Mouse (Mus musculus) 3134 (cell line): ENCODE data around the gene C1qtnf1.

ENCODE experiments used
- DNase-seq: peaks from one replicate; pipeline ENCODE4 v3.0.0-alpha.2; 2011; ENCODE audit warnings: low spot score; ENCODE audit not compliant: insufficient read length; ENCODE audit errors: extremely low read depth

Gene C1qtnf1

DNA sequence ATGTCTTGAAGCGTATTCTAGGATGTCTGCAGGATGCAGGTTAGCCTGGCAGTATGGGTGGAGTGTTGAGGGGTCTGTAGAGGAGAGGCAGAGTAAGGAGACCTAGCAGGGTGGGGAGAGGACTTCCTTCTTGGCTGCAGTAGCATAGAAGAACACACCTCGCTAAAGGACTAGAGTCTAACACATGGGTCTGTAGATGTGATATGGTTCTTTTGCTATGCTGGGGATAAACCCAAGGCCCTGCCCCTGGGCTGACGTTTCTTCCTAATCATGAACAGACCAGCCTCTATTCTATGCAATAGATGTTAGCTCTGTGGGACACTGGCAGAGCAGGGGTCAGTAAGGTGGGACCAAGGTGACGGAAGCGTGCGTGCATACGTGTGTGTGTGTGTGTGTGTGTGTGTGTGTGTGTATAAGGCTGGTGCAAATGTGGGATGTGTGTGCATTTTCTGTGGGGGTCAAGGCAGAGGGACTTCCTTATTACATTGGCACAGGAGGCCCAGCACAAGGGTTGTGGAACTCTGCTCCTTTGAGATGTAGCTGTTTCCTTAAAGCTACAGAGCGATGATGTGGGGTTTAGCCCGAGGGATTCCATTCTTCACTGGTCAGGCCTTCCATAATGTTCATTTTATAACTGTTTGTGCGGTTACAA, 41.6 kb downstream of the C1qtnf1 start:
- no peak for DNase-seq

DNA sequence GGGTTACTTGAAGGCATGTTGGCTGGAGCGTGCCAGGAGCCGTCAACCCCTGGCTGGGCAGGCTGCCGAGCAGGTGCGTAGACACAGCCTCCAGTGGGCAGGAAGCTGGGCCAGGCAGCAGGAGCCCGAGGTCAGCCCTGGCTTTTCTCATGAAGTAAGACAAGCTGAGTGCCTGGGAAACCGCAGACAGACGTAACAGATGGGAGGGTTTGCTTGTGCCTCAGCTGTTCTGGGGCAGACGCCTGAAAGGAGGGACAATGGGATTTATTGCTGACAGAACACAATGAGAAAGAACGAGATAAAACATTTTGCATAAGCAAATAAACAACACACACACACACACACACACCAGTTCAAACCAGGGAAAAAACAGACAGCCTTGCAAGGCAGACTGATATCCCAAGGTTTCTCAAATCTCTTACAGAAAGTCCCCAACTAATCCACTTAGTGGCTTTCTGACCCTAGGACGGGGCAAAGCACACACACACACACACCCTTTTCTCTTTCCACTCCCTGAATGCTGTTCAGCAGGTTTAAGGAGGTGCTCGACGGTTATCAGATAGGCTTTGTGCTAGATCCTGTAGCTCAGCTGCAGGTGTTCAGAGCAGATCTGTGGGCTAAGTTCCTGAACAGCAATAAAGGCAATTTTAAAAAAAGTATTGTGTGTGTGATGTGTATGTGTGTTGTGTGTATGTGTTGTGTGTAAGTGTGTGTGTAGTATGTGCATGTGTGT, 42.4 kb downstream of the C1qtnf1 start:
- no peak for DNase-seq

DNA sequence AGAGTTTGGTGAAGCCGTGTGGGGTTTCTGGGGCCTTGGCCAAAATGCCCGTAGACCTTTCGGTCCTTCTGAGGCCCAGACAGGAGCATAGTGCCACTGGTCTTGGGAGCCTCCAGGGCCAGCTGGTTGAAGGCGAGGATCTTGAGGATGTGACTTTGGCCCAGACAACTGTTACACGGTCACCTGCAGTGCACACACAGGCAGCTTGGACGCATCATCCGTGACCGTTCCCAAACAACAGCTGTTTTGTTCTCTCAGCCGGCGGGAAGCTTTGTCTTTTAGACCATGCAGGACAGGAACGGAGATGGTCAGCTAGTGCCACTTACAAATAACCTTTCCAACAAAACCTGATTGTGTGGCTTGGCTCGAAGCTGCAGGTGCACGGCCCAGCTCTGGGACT, 43.7 kb downstream of the C1qtnf1 start:
- no peak for DNase-seq

DNA sequence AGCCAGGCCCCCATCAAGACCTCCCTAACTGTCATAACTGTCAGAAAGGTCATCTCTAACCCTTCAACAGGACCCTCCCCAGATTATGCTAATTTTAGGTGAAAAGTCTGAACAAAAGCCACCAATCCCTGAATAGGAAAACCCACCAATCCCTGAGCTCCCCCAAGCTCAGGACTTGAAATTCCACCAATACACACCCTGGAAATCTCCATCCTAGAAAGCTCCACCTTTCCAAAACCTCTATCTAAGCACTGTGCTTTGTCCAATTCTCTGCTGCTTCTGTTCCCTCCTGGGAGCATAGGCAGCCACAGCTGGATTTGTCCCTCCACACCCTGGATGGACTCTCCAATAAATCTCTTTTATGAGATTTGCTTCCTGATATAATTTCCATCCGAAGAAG, 45.2 kb downstream of the C1qtnf1 start:
- no peak for DNase-seq

DNA sequence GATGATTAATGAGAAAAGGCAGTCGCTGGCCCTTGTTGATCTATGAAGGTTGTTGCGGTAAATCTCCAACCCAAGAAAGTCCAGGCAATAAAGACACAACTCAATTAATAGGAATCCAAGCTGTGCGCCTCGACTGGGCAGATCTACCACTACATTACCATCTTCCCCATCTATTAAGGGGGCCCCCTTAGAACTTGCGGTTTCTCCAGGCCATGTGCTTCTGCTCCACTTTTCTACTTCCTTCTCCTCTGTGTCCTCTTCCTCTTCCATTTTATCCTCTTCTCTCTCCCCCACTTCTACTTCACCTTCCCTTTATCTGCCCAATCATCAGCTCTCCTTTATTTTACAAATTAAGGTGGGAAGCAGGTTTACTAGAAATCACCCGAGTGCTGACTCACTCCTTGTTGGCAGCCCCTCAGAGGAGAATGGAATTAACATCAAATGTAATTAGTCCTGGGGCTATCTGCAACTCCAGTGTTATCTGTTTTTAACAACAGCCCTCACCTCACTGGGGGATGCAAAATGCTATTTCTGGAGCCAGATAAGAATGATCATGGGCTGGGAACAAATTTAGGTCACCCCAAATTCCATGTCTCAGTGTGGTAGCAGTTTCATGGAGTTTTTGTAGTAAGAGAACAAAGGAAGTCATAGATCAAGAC, 46.0 kb downstream of the C1qtnf1 start:
- DNase-seq, result no peak

DNA sequence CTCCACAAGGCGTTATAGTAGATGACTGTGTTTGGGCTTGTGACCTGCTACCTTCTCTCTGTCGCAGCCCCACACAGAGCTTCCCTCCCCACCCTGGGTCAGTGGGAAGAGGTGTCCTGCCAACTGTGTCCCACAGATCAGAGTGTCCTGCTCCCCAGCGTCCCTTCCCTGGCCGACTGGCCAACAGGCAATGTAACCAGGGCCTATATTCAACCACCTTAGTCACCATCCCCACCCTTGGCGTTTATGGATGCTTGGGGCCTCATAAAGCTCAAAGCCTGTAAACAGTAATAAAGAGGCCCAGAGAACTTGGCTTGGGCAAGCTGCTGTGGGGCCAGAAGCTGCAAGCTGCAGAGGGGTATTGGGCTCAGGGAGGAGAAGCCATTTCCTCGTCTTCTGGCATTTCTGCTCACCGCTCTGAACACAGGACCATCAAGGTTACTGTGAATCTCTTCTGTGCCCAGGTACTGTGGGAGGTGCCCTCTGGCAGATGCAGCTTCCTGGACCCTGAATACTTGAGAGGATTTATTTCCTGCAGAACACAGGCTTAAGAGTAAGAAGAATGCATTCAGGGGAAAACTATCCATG, 47.6 kb downstream of the C1qtnf1 start:
- no peak for DNase-seq

DNA sequence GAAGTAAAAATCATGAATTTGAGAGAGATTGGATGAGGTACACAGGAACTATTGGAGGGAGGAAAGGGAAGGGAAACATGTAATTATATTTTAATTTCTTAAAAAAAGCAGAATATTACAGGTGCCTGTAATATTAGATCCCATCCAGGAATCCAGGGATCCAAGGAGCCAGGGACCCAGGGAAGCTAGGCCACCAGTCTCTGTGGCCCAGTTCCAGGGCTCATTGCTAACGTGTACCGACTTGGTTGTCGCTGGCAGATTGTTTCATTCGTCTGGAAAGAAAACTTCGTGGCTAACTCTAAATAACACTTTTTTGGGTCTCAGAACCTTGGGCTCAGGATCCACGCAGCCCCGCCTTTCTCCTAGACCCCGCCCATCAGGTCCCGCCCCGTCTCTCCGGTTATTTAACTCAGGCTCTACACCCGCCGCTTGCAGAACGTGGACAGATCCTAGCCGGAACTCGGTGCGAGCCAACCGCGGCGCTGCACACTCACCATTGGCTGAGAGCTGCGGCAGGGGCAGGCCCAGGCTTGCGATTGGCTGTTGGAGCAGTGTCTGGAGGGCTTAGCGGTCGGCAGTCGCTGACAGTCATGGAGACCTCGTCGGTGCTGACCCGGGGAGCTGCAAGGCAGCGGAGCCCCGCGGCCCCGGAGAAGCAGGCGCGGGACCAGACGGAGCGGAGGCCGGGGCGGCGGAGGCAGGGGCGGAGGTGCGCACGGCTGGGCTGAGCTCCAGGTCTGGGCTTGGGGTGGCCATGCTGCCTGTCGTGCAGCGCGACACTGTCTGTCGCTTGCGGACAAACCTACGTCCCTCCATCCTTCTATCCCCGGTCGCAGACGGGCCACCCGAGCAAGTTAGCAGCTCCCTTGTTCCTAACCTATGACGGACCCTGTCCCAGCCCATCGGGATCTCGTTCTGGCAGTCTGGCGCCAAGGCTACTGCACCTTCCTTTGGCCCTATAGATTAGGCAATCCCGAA, 48.7 kb downstream of the C1qtnf1 start, which contains the start of gene Engase:
Gene Engase, plus strand, starts transcription at position 434 of the 978 bp plus-strand sequence.
- peak; percentile 97 for DNase-seq

DNA sequence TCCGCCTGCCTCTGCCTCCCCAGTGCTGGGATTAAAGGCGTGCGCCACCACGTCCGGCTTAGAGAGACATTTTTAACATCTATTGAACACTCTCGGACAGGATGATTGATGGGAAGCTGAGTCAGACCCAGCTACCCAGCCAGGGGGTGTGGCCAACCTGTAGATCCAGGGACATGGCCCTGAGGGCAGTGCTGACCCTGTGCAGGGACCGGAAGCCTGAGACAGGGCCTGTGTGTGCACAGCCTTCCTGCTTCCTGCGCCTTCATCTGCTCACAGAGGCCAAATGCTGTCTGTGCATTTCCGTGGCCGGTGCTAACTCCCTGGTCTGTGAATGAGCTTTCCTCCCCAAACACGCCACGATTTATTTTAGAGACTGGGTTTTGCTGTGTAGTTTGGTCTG, 51.8 kb downstream of the C1qtnf1 start:
- no peak for DNase-seq

DNA sequence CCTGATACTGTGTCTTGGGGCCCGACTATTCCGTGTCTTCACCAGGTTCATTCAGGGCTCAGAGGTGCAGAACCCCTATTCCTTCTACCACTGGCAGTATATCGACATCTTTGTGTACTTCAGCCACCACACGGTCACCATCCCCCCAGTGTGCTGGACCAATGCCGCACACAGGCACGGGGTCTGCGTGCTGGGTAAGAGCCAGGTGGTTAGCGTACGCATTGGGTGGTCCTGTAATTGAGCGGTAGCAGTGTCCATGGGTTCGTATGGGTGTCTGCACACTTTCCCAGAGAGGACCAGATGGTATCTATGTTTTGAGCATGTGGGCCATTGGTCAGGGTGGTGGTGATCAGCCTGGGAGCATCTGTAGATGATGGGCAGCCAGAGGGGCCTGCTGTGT, 53.2 kb downstream of the C1qtnf1 start:
- no peak for DNase-seq

DNA sequence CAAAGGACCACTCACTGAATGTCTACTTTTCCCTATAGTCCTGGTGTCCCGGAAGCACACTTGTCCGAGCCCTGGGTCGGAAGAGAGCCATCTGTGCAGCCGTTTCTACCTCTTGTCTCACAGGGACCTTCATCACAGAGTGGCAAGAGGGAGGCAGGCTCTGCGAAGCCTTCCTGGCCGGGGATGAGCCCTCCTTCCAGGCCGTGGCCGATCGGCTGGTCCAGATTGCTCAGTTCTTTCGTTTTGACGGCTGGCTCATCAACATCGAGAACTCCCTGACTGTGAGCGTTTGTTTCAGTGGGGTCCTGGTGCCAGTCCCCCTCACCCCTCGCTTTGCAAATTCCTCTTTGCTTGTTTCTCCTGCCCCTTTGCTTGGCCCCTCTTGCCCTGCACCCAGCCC, 53.7 kb downstream of the C1qtnf1 start:
- no peak for DNase-seq

DNA sequence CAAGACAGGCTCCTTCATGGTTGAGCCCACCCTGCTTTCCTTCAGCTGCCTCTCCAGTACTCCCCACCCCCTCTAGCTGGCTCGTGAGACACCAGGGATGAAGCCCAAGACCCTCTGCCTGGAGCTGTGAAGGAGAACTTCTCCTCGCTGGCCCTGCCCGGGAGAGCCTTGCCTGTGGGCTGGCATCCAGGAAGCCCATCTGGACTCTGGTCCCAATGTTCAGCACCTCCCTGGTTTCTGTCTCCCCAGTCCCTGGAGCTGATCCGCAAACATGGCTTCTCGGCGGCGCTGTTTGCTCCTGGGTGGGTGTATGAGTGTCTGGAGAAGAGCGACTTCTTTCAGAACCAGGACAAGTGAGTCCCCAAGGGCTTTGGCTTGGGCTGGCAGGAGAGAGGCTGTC, 56.2 kb downstream of the C1qtnf1 start:
- no peak for DNase-seq

DNA sequence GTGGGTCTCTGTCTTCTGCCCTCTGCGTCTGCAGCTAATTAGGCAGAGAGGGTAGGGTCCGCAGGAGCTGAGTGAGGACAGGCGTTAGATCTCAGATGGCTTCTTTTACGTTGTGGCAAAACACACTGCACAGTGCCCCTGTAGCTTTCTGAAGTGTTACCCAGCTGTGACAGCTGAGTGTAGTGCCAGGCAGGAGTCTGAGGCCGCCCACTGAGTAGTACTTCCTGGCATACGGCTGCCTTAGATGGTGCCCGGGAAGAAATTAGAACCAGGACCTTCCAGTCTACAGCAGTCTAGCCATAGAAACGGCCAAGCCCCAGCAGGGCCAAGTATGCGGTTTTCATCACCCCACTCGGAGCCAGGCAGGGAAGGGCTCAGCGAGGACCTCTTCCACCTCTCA, 57.3 kb downstream of the C1qtnf1 start:
- no peak for DNase-seq

DNA sequence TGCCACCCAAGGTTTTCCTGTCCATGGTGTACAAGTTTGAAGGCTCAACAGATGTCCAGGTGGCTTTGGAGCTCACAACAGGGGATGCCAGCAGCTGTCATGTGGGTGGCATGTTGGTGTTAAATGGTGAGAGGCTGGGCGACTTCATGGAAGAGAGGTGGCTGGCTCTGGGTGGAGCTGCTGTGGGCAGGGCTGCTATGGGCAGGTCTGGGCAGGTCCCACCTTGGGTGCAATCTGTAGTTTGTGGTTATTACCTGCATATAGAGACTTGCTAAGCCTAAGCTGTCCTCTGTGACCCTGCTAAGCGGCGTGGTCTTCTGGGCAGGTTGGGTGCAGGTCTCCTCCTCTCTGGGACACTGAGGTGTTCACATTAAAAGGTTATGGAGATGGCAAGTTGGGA, 57.8 kb downstream of the C1qtnf1 start:
- no peak for DNase-seq

DNA sequence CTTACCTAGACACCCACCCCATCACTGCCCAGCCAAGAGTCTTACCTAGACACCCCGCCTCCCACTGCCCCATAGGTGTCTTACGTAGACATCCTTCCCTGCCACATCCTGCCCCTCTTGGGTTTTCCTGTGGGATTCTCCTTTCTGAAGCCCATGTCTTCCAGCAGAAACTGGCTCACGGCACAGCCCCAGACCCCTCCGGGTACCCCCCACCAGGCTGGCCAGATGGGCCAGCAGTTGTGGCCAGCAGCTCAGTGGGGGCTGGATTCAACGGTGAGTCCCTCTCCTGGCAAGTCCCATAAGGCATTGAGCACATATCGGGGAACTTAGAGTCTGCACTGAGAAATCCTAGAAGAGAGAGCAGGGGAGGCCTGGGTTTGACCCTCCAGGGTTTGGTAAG, 58.3 kb downstream of the C1qtnf1 start:
- no peak for DNase-seq

DNA sequence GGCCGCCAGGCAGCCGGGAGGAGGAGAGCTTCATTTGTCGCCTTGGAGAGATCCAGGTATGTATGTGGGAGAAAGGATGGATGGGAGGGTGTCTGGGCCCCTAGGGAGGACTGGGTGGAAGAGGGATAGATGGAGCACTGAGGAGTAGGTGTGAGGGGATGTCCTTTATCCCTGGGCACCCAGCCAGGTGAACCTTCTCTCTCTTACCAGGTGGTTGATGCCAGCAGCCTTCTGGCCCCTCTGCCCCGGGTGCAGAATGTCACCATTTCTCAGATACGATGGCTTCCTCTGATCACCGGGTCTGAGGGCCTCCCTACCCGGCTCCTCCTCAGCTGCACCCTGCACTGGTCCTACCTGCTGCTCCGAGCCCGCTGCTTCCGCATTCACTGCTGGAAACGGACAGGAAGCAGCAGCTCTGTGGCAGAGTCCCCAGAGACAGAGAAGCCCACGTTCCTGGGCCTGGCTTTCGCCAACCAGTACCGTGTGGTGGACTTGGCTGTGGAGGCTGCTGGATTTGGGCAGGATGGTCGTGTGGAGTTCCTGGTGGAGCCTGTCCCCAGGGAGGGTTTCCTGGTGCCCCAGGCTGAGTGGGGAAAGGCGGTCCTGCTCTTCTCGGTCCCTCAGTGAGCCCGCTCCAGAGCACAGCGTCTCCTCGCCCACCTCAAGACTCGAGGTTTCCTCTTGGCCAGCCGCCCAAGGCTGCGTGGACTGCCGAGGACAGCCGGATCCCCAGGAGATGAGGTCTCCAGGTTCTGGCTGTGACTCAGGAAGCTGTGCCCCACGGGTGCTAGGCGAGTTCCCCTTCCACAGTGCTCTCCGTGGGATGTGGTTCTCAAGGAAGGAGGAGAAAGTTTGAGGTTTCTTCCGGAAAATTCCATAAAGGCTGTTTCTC, 59.1 kb downstream of the C1qtnf1 start:
- no peak for DNase-seq

DNA sequence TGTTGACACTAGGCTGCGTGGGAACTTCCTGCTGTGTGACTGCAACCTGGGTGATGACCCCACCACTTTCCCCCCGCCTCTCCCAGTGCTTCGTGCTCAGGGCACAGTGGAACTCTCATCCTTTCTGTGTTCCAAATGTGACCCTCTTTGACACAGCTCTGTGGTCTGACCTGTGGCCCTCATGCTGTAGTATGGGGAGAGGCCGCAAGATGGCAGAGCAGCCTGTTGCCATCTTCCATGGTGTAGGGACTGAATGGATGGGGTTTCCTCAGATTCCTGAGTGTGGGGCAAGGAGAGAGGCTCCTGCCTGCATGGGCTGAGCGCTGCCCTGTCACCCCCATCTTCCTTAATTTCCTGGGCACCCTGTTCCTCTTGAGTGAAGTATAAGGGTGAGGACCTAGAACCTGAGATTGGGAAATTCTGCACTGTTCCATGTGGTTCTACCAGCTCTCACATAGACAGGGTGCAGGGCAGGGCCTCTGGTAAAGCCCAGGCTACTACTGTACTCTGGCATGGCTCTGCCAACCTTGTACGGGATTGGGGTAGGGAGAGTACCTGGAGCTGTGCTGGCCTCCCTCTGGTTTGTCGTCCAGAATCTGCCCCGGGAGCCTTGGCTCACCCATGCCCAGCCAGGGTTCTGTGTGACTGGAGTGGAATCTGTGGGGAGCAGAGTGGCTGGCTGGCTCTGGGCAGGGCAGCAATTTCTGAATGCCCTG, 60.3 kb downstream of the C1qtnf1 start:
- DNase-seq, result no peak

DNA sequence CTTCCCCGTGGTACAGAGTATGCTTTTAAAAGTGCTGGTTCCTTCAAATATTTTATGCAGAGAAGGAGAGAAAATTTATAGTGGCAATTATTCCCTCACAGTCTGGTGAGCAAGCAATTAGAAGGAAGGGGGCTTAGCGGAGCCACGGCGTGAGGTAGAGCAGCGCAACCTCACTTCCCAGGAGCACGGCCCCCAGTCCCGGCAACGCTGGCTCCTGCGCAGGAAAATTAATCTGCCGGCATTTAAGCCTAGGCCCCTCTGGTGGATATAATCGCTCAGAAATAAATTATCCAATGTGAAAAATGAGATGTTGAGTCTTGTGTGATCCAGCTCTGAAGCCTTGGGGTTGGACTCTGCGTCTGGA, 60.9 kb downstream of the C1qtnf1 start:
- no peak for DNase-seq

DNA sequence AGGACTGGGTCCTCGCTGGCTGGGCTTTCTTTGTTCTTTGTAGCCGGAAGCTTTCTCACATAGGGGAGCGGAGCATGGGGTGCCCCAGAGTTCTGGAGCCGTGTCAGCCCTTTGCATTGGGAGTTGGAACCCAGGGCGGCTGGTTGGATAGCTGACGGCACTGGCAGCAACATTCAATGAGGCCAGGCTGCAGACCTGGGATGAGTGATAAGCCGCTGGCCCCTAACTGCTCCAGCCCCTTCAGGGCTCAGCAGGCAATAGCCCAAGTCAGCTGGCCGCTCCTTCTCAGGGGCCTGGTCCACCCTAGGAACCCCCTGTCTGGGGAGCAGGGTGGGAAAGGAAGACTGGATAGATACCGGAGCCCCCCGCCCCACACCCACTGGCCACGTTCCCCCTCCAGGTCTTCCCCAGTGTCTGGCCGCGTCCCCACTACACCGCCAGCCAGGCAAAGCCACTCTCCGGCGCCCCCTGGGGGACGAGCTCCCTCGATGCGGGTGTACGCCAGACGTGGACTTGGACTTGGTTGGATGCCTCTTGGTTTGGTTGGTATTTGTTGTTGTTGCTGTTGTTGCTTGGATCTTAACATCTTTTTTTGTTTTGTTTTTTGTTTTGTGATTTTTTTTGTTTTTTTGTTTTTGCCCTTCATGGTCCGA, 62.7 kb downstream of the C1qtnf1 start:
- DNase-seq, result peak; percentile 50
